In the genomic region with DNA sequence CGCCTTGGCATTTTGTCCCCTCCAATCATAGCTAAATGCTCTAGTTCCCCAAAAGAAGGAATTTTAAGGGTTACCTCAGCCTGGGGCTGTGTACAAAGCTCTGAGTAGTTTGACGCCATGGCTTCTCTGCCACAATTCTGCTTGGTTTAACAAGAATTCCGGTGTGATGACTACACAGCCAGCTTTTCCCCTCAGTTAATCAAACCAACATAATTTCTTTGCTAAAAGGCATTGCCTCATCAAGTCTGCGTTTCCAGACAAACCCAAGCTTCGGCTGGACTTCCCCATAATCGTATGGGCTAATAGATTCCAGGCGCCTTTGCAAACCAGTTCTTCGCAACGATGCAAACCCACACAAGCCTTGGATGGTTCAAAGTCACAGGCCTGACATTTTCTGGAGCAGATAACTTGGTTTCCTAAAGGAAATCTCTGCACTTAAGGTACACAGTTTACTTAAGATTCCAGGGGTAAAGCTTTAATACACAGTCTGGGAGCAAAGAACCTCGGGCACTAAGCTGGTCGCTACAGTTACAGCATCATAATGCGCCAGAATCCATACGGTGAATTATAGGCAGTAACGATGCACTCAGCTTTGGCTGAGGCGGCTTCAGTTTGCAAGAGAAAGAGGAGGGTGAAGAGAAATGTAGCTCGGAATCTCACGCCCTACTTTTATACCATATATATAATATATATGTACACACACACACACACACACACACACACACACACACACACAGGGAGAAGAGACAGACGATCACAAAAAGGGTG, we compare ENCODE assay signal across 8 mouse cellular contexts. TPM values are rescaled to one million over a fixed set of nuclear protein-coding genes. Genes with fewer than 3 reads are reported as not detected.
DNase-seq lines count a peak whose midpoint lies in the region; ATAC-seq and TF ChIP-seq lines count a peak whose summit lies in the region.

No protein-coding gene starts in this region.

- no peak for ATAC-seq in hindbrain, embryonic 11.5 days (ENCODE audit: low FRiP score)
- peak; percentile 26; the same call in 1 of the 2 replicates for ATAC-seq in midbrain, embryonic 16.5 days
- no peak for ATAC-seq in inflammation-experienced regulatory T-cells, adult 6 months
- no peak for ATAC-seq in activated CD4-positive, CD25-positive, alpha-beta regulatory T cell, adult 4 months

- H3K27ac ChIP-seq in left cerebral cortex, adult 2 months: peak overlapping the region; percentile 98
- no peak overlapping the region for H3K27ac ChIP-seq in hindbrain, embryonic 11.5 days (ENCODE audit: low read depth, low read length)
- peak overlapping the region; percentile 91 for H3K27ac ChIP-seq in midbrain, embryonic 16.5 days (ENCODE audit: low read length)

- no peaks in the 10 kb centered on the region for H3K36me3 ChIP-seq in hindbrain, embryonic 11.5 days (ENCODE audit: control insufficient read depth, insufficient read depth, low read length)
- H3K36me3 ChIP-seq in midbrain, embryonic 16.5 days (ENCODE audit: control insufficient read depth, insufficient read depth, low read length): no peaks in the 10 kb centered on the region

- no peaks in the 10 kb centered on the region for H3K4me1 ChIP-seq in hindbrain, embryonic 11.5 days (replicated peaks; ENCODE audit: control insufficient read depth, insufficient read depth, low read length)
- H3K4me1 ChIP-seq in midbrain, embryonic 16.5 days (ENCODE audit: control insufficient read depth, insufficient read depth, low read length): peaks cover 17% of the 10 kb centered on the region

- intact Hi-C loops in left cerebral cortex, adult 2 months (cut with DNase I): loop anchor here (2.0 to 5.0 kb wide), 5 partner anchors 42 to 322 kb away; no protein-coding TSS in a partner anchor
- intact Hi-C loops in left cerebral cortex, postnatal 4 days (cut with DNase I): loop anchor here (5.0 kb wide), 1 partner anchor 48 kb away; no protein-coding TSS in a partner anchor

- peak overlapping the region; percentile 94 for H3K4me2 ChIP-seq in hindbrain, embryonic 11.5 days (replicated peaks; ENCODE audit: low read depth, low read length)
- H3K4me2 ChIP-seq in midbrain, embryonic 16.5 days (ENCODE audit: low read length): peak overlapping the region; percentile 70

- DNase-seq in left cerebral cortex, adult 2 months (ENCODE audit: extremely low spot score in 1 of 2, low spot score in 2 of 2): no peak
- DNase-seq in left cerebral cortex, postnatal 4 days: no peak
- DNase-seq in embryo, embryonic 11 days: peak; percentile 47
- peak; percentile 32 for DNase-seq in hindbrain, embryonic 11.5 days (ENCODE audit: low spot score)
- DNase-seq in kidney, adult 18-20 months: no peak

- WGBS in hindbrain, embryonic 11.5 days: 66% methylated on average over 18 of the region's 18 CpGs
- 50% methylated on average over 18 of the region's 18 CpGs for WGBS in midbrain, embryonic 16.5 days

- H3K9me3 ChIP-seq in hindbrain, embryonic 11.5 days (ENCODE audit: control insufficient read depth, low read length): no peaks in the 10 kb centered on the region
- no peaks in the 10 kb centered on the region for H3K9me3 ChIP-seq in midbrain, embryonic 16.5 days (replicated peaks; ENCODE audit: control insufficient read depth, low read length, poor library complexity, severe bottlenecking)

- peak overlapping the region; percentile 91 for H3K4me3 ChIP-seq in left cerebral cortex, adult 2 months
- peak overlapping the region; percentile 68 for H3K4me3 ChIP-seq in hindbrain, embryonic 11.5 days (ENCODE audit: low read depth, low read length)
- H3K4me3 ChIP-seq in midbrain, embryonic 16.5 days (ENCODE audit: low read depth, low read length): peak overlapping the region; percentile 58

- H3K9ac ChIP-seq in hindbrain, embryonic 11.5 days (ENCODE audit: low read depth, low read length): peak overlapping the region; percentile 85
- peak overlapping the region; percentile 88 for H3K9ac ChIP-seq in midbrain, embryonic 16.5 days (ENCODE audit: low read depth, low read length)

- H3K27me3 ChIP-seq in hindbrain, embryonic 11.5 days (ENCODE audit: control insufficient read depth, insufficient read depth, low read length): no peaks in the 10 kb centered on the region
- H3K27me3 ChIP-seq in midbrain, embryonic 16.5 days (ENCODE audit: control insufficient read depth, insufficient read depth, low read depth, low read length): no peaks in the 10 kb centered on the region

- no peak for TF ChIP-seq CTCF in left cerebral cortex, adult 2 months (IDR thresholded peaks at IDR 0.05)

RNA-seq across cellular contexts. Expression of a gene that starts 1.2 kb away (rescaled TPM):
- 100 to 1,000 TPM; 178 to 186 TPM for total RNA-seq in left cerebral cortex, adult 2 months (2021)
- total RNA-seq in left cerebral cortex, postnatal 4 days (2021): 100 to 1,000 TPM; 174 to 175 TPM
- 46.1 TPM in 2 replicates for polyA plus RNA-seq in hindbrain, embryonic 11.5 days (2014; fragmentation: Nextera tagmentation; extraction: Ambion mirVana)
- 207 and 239 TPM in 2 replicates for polyA plus RNA-seq in midbrain, embryonic 16.5 days (2015; fragmentation: Nextera tagmentation; extraction: Ambion mirVana)
- 10 to 100 TPM in 1 of 3 experiments, 1 to 10 TPM in 2; 1.5 to 11.1 (median 2.5) TPM for polyA plus RNA-seq in inflammation-experienced regulatory T-cells, adult 6 months (2017; shearing (Covaris generic))
- polyA plus RNA-seq in activated CD4-positive, CD25-positive, alpha-beta regulatory T cell, adult 4 months (2017; shearing (Covaris generic)): 1 to 10 TPM; 3.8 to 5.4 TPM

Comparison
In these comparisons a context has a peak if more than half of its experiments do, and no peak if none do; other contexts are left out.
1. DNase-seq: peak in embryo, embryonic 11 days (single experiment) and hindbrain, embryonic 11.5 days (single experiment); none in left cerebral cortex, adult 2 months (0 of 2), left cerebral cortex, postnatal 4 days (single experiment) and kidney, adult 18-20 months (single experiment).
2. Peak in every context shown above with its lines, with median percentiles within 50 percentile points of each other: H3K4me3 ChIP-seq.